Comparison of ENCODE assay signal across 9 mouse cellular contexts in the genomic region with DNA sequence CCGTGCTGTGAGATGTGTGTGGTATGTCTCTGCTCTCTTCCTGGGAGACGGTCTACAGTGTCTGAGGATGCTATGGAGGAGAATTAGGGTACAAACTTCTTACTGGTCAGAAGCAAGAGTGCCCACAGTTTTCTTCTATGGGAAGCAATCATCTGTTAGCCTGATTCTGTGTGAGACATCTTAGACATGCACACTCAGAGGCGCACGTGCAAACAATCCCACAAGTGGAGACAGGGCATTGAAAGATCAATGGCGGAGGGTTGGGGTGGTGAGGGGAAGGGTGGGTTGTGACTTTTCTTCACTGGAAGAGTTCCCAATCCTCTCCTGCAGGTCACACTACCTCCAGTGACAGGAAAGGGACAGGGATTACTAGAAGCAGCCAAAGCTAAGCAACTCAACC. TPM values are rescaled to one million over a fixed set of nuclear protein-coding genes. Genes with fewer than 3 reads are reported as not detected.
DNase-seq lines count a peak whose midpoint lies in the region; ATAC-seq and TF ChIP-seq lines count a peak whose summit lies in the region.
"Had no signal": no experiment of that assay in that cellular context is flagged by ENCODE, and none has a peak within 500 bp of the region (broad histone marks: within the 10 kb centered on the region; RNA-seq: fewer than 3 reads in every experiment).

No protein-coding gene starts in this region.

- no peak for DNase-seq in layer of hippocampus, adult 2 months (ENCODE audit: low spot score in 2 of 2)
- no peak for DNase-seq in layer of hippocampus, postnatal 25 days (ENCODE audit: extremely low spot score in 1 of 2, low spot score in 1 of 2)
- DNase-seq in c-Kit-positive CD71-positive TER-119-positive erythroid progenitor cells, embryonic 14.5 days (ENCODE audit: low spot score): no peak
- no peak for DNase-seq in left cerebral cortex, postnatal 14 days (ENCODE audit: low spot score in 2 of 2)

- TF ChIP-seq CTCF in layer of hippocampus, adult 2 months (conservative IDR thresholded peaks at IDR 0.05): no peak
- TF ChIP-seq CTCF in intestine, postnatal 0 days (IDR thresholded peaks at IDR 0.05; ENCODE audit: low read depth): no peak

- H3K36me3 ChIP-seq in embryonic facial prominence, embryonic 13.5 days: no peaks in the 10 kb centered on the region
- no peaks in the 10 kb centered on the region for H3K36me3 ChIP-seq in intestine, postnatal 0 days (ENCODE audit: control insufficient read depth, insufficient read depth)
- no peaks in the 10 kb centered on the region for H3K36me3 ChIP-seq in neural tube, embryonic 13.5 days

- H3K4me1 ChIP-seq in embryonic facial prominence, embryonic 13.5 days: peaks cover 31% of the 10 kb centered on the region
- no peaks in the 10 kb centered on the region; the same call in 1 of the 2 replicates for H3K4me1 ChIP-seq in intestine, postnatal 0 days (replicated peaks; ENCODE audit: control insufficient read depth, insufficient read depth, low read length)
- H3K4me1 ChIP-seq in neural tube, embryonic 13.5 days (replicated peaks): peaks cover 17% of the 10 kb centered on the region

- peak overlapping the region; percentile 55 for H3K4me3 ChIP-seq in layer of hippocampus, adult 2 months
- H3K4me3 ChIP-seq in embryonic facial prominence, embryonic 13.5 days: peak overlapping the region; percentile 60
- H3K4me3 ChIP-seq in intestine, postnatal 0 days (ENCODE audit: low read depth, low read length): peak overlapping the region; percentile 39
- H3K4me3 ChIP-seq in neural tube, embryonic 13.5 days: peak overlapping the region; percentile 52

- H3K9me3 ChIP-seq in embryonic facial prominence, embryonic 13.5 days: no peaks in the 10 kb centered on the region
- no peaks in the 10 kb centered on the region for H3K9me3 ChIP-seq in intestine, postnatal 0 days (ENCODE audit: control insufficient read depth)
- no peaks in the 10 kb centered on the region for H3K9me3 ChIP-seq in neural tube, embryonic 13.5 days
- H3K9me3 ChIP-seq: megakaryocyte, embryonic 14.5 days had no signal

- H3K9ac ChIP-seq in embryonic facial prominence, embryonic 13.5 days: peak overlapping the region; percentile 82
- peak overlapping the region; percentile 49; the same call in 1 of the 2 replicates for H3K9ac ChIP-seq in intestine, postnatal 0 days (ENCODE audit: low read depth, low read length)
- H3K9ac ChIP-seq in neural tube, embryonic 13.5 days: peak overlapping the region; percentile 73

- WGBS in embryonic facial prominence, embryonic 13.5 days: 38% methylated on average over 5 of the region's 5 CpGs
- 63% methylated on average over 5 of the region's 5 CpGs for WGBS in intestine, postnatal 0 days
- 42% methylated on average over 5 of the region's 5 CpGs for whole genome bisulfite sequencing in neural tube, embryonic 13.5 days

- peaks cover 17% of the 10 kb centered on the region for H3K27me3 ChIP-seq in embryonic facial prominence, embryonic 13.5 days
- H3K27me3 ChIP-seq in intestine, postnatal 0 days (replicated peaks; ENCODE audit: control insufficient read depth, insufficient read depth, low read length): peaks cover 20% of the 10 kb centered on the region
- H3K27me3 ChIP-seq in neural tube, embryonic 13.5 days: peaks cover 35% of the 10 kb centered on the region

- intact Hi-C loops in left cerebral cortex, postnatal 14 days (cut with DNase I): no loop called here

- H3K27ac ChIP-seq in layer of hippocampus, adult 2 months: peak overlapping the region; percentile 55; the same call in 1 of the 2 replicates
- H3K27ac ChIP-seq in embryonic facial prominence, embryonic 13.5 days: peak overlapping the region; percentile 44; the same call in 1 of the 2 replicates
- no peak overlapping the region for H3K27ac ChIP-seq in intestine, postnatal 0 days (ENCODE audit: low read depth, low read length)
- H3K27ac ChIP-seq in neural tube, embryonic 13.5 days (replicated peaks): no peak overlapping the region

- ATAC-seq in embryonic facial prominence, embryonic 13.5 days (ENCODE audit: insufficient number of reproducible peaks, insufficient read depth, low FRiP score, low TSS enrichment, low read depth): no peak
- ATAC-seq in intestine, postnatal 0 days: no peak
- no peak for ATAC-seq in neural tube, embryonic 13.5 days (ENCODE audit: low read depth)
- ATAC-seq in CD4-positive, CD25-positive, alpha-beta regulatory T cell, adult 4 months: no peak

- H3K4me2 ChIP-seq in embryonic facial prominence, embryonic 13.5 days: peak overlapping the region; percentile 91
- H3K4me2 ChIP-seq in intestine, postnatal 0 days (replicated peaks; ENCODE audit: low read depth): peak overlapping the region; percentile 87
- H3K4me2 ChIP-seq in neural tube, embryonic 13.5 days: peak overlapping the region; percentile 94

RNA-seq across cellular contexts. Expression of gene Adamts14, which starts 0.6 kb away (rescaled TPM):
- total RNA-seq in layer of hippocampus, adult 2 months (2021): 1 to 10 TPM in 1 of 2 experiments, under 1 TPM in 1; 0.92 to 1.5 TPM
- 1 to 10 TPM; 1.3 TPM for total RNA-seq in layer of hippocampus, postnatal 25 days (2021)
- polyA plus RNA-seq in embryonic facial prominence, embryonic 13.5 days (2015; fragmentation: Nextera tagmentation; extraction: Ambion mirVana): 2.2 and 2.9 TPM in 2 replicates
- 0.60 and 0.73 TPM in 2 replicates for polyA plus RNA-seq in intestine, postnatal 0 days (2015; fragmentation: Nextera tagmentation; extraction: Ambion mirVana)
- polyA plus RNA-seq in neural tube, embryonic 13.5 days (2015; fragmentation: Nextera tagmentation; extraction: Ambion mirVana): 0.36 and 0.60 TPM in 2 replicates
- polyA plus RNA-seq in CD4-positive, CD25-positive, alpha-beta regulatory T cell, adult 4 months (2017; shearing (Covaris generic)): under 1 TPM in 1 of 2 experiments, not detected in 1; 0.11 TPM
- total RNA-seq in left cerebral cortex, postnatal 14 days (2021): under 1 TPM; 0.66 to 0.70 TPM

RNA-seq across cellular contexts. Expression of gene Prf1, which starts 25.0 kb away (rescaled TPM):
- total RNA-seq in layer of hippocampus, adult 2 months (2021): not detected
- not detected for total RNA-seq in layer of hippocampus, postnatal 25 days (2021)
- polyA plus RNA-seq in embryonic facial prominence, embryonic 13.5 days (2015; fragmentation: Nextera tagmentation; extraction: Ambion mirVana): not detected in 2 replicates
- not detected in 2 replicates for polyA plus RNA-seq in intestine, postnatal 0 days (2015; fragmentation: Nextera tagmentation; extraction: Ambion mirVana)
- polyA plus RNA-seq in neural tube, embryonic 13.5 days (2015; fragmentation: Nextera tagmentation; extraction: Ambion mirVana): not detected in 2 replicates
- polyA plus RNA-seq in CD4-positive, CD25-positive, alpha-beta regulatory T cell, adult 4 months (2017; shearing (Covaris generic)): 10 to 100 TPM in 1 of 2 experiments, 1 to 10 TPM in 1; 6.8 to 14.3 TPM
- not detected for total RNA-seq in left cerebral cortex, postnatal 14 days (2021)

Comparison
In these comparisons a context has a peak if more than half of its experiments do, and no peak if none do; other contexts are left out.
1. H3K27ac ChIP-seq: peak in layer of hippocampus, adult 2 months (single experiment) and embryonic facial prominence, embryonic 13.5 days (single experiment); none in intestine, postnatal 0 days (single experiment) and neural tube, embryonic 13.5 days (single experiment).
2. Peak in every context shown above with its lines, with median percentiles within 50 percentile points of each other: H3K4me3 ChIP-seq, H3K4me2 ChIP-seq and H3K9ac ChIP-seq.